ENCODE assay signal across 11 mouse cellular contexts in the genomic region with DNA sequence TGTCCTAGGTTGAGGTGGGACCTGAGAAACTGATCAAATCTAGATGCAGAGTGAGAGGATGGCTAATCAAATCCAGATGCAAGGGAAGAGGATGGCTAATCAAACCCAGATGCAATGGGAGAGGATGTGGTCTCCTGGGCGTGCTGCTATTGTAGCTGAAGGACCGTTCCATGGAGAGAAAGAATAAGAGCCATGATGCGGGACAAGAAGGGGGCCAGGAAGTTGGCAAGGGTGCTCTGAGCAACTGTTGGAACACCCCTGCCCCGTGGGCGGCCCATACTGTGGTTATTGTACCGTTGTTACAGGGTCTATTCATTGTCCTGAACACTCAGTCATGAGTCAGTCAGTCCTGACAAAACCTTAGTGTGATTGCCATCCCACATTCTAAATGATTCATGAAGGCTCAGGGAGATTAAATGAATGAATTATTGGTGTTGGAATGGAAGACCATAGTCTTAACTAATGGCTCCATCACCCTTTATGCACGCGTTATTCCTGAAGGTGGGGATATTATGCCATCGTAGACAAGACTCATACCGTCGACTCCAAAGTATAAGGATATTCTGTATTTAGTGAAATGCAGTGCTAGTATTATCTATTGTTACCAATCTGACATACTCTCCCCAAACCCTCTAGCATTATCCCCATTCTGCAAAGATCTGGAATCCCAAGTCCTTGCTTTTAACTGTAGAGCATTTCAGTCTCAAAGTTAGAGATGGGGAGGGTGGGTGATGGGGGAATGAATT. TPM values are rescaled to one million over a fixed set of nuclear protein-coding genes. Genes with fewer than 3 reads are reported as not detected.
A peak's percentile ranks its signal among the peaks of the same experiment; 100 is the strongest.
DNase-seq lines count a peak whose midpoint lies in the region; ATAC-seq and TF ChIP-seq lines count a peak whose summit lies in the region.
"Had no signal": no experiment of that assay in that cellular context is flagged by ENCODE, and none has a peak within 500 bp of the region (broad histone marks: within the 10 kb centered on the region; RNA-seq: fewer than 3 reads in every experiment).

No protein-coding gene starts in this region.

- H3K4me1 ChIP-seq in lung, embryonic 14.5 days (ENCODE audit: insufficient read depth) = no peaks in the 10 kb centered on the region
- H3K4me1 ChIP-seq in lung, adult 2 months (ENCODE audit: control insufficient read depth, insufficient read depth, low read length) = no peaks in the 10 kb centered on the region
- peaks cover 10% of the 10 kb centered on the region for H3K4me1 ChIP-seq in embryonic fibroblast, embryonic 13.5 days (ENCODE audit: control insufficient read depth, insufficient read depth, low read length)
- H3K4me1 ChIP-seq in neural tube, embryonic 15.5 days = no peaks in the 10 kb centered on the region
- H3K4me1 ChIP-seq: liver, embryonic 13.5 days had no signal

- no peak overlapping the region for H3K4me2 ChIP-seq in lung, embryonic 14.5 days
- peak overlapping the region; percentile 74 for H3K4me2 ChIP-seq in myocyte (ENCODE audit: low read depth)
- H3K4me2 ChIP-seq in neural tube, embryonic 15.5 days = no peak overlapping the region
- H3K4me2 ChIP-seq: liver, embryonic 13.5 days had no signal

- no peak overlapping the region for H3K4me3 ChIP-seq in lung, embryonic 14.5 days (ENCODE audit: low read depth, low read length)
- H3K4me3 ChIP-seq in lung, adult 2 months (replicated peaks; ENCODE audit: extremely low read depth, low read depth, low read length) = no peak overlapping the region
- H3K4me3 ChIP-seq in embryonic fibroblast, embryonic 13.5 days (ENCODE audit: insufficient read depth, low read length) = no peak overlapping the region
- H3K4me3 ChIP-seq in myocyte = no peak overlapping the region
- H3K4me3 ChIP-seq in neural tube, embryonic 15.5 days (replicated peaks) = no peak overlapping the region
- H3K4me3 ChIP-seq: liver, embryonic 13.5 days had no signal

- H3K9ac ChIP-seq in lung, embryonic 14.5 days = no peak overlapping the region
- H3K9ac ChIP-seq in neural tube, embryonic 15.5 days (replicated peaks) = no peak overlapping the region
- H3K9ac ChIP-seq: liver, embryonic 13.5 days had no signal

- no peaks in the 10 kb centered on the region for H3K27me3 ChIP-seq in lung, embryonic 14.5 days (ENCODE audit: insufficient read depth, low read length)
- no peaks in the 10 kb centered on the region for H3K27me3 ChIP-seq in myocyte (ENCODE audit: control insufficient read depth, insufficient read depth, insufficient read length)
- no peaks in the 10 kb centered on the region for H3K27me3 ChIP-seq in neural tube, embryonic 15.5 days (replicated peaks)
- H3K27me3 ChIP-seq: liver, embryonic 13.5 days had no signal

- peak; percentile 28 for DNase-seq in lung, embryonic 14.5 days
- no peak for DNase-seq in lung, adult 2 months
- peak; percentile 35 for DNase-seq in R1 (ENCODE audit: low read depth, low spot score)
- no peak for DNase-seq in layer of hippocampus, postnatal 25 days (ENCODE audit: extremely low spot score in 1 of 2, low spot score in 1 of 2)
- DNase-seq: cerebellum, postnatal 10 days; liver, embryonic 13.5 days; right cerebral cortex, postnatal 4 days had no signal

- no peak for TF ChIP-seq POLR2A in lung, adult 2 months (IDR thresholded peaks at IDR 0.05; ENCODE audit: borderline replicate concordance, extremely low read depth, low read depth, low read length)
- no peak for TF ChIP-seq POLR2A in embryonic fibroblast, embryonic 13.5 days (IDR thresholded peaks at IDR 0.05; ENCODE audit: low read depth, low read length)
- no peak for TF ChIP-seq POLR2A in myocyte (IDR thresholded peaks at IDR 0.05; ENCODE audit: insufficient read length, low read depth)

- H3K9me3 ChIP-seq in lung, embryonic 14.5 days (ENCODE audit: low read depth, low read length) = no peaks in the 10 kb centered on the region
- H3K9me3 ChIP-seq in neural tube, embryonic 15.5 days (replicated peaks) = no peaks in the 10 kb centered on the region
- H3K9me3 ChIP-seq: liver, embryonic 13.5 days had no signal

- H3K36me3 ChIP-seq in lung, embryonic 14.5 days (ENCODE audit: insufficient read depth) = no peaks in the 10 kb centered on the region
- no peaks in the 10 kb centered on the region for H3K36me3 ChIP-seq in myocyte (ENCODE audit: control insufficient read depth, insufficient read depth)
- H3K36me3 ChIP-seq in neural tube, embryonic 15.5 days = no peaks in the 10 kb centered on the region
- H3K36me3 ChIP-seq: liver, embryonic 13.5 days had no signal

- no peaks in the 10 kb centered on the region for H3K79me2 ChIP-seq in myocyte (ENCODE audit: control insufficient read depth, insufficient read depth)

- no peak overlapping the region for H3ac ChIP-seq in myocyte (ENCODE audit: control insufficient read depth, insufficient read length)

- H3K27ac ChIP-seq in lung, embryonic 14.5 days (ENCODE audit: low read depth) = no peak overlapping the region
- H3K27ac ChIP-seq in embryonic fibroblast, embryonic 13.5 days (ENCODE audit: insufficient read depth, low read length) = peak overlapping the region; percentile 58; the same call in 1 of the 2 replicates
- no peak overlapping the region for H3K27ac ChIP-seq in neural tube, embryonic 15.5 days (replicated peaks)
- H3K27ac ChIP-seq: liver, embryonic 13.5 days had no signal

- ATAC-seq in lung, embryonic 14.5 days (ENCODE audit: insufficient read depth) = no peak
- no peak for ATAC-seq in neural tube, embryonic 15.5 days (ENCODE audit: low FRiP score)
- ATAC-seq: inflammation-experienced regulatory T-cells, adult 6 months had no signal

- TF ChIP-seq CTCF in lung, embryonic 14.5 days (IDR thresholded peaks at IDR 0.05; ENCODE audit: low read depth) = peak; percentile 24; the same call in 1 of the 2 replicates
- no peak for TF ChIP-seq CTCF in lung, adult 2 months (IDR thresholded peaks at IDR 0.05; ENCODE audit: insufficient read depth, low read length)
- no peak for TF ChIP-seq CTCF in embryonic fibroblast, embryonic 13.5 days (IDR thresholded peaks at IDR 0.05; ENCODE audit: borderline replicate concordance, insufficient read depth, low read length)

- 83% methylated on average over 11 of the region's 11 CpGs for WGBS in lung, embryonic 14.5 days
- 80% methylated on average over 11 of the region's 11 CpGs for WGBS in lung, adult 2 months
- WGBS in neural tube, embryonic 15.5 days = 78% methylated on average over 11 of the region's 11 CpGs

TF ChIP-seq in myocyte, 11 proteins besides CTCF, POLR2A, EP300 and RAD21:
- peak in 1 of 3 experiments; percentile 48 for TF ChIP-seq MYOD1 (IDR thresholded peaks at IDR 0.05; ENCODE audit: control insufficient read depth in 1 of 3, insufficient read length in 2 of 3, low read depth in 2 of 3)
- TF ChIP-seq TCF12 (IDR thresholded peaks at IDR 0.05; ENCODE audit: insufficient read depth, poor library complexity, severe bottlenecking) = no peak

RNA-seq across cellular contexts. Expression of a gene that starts 59.2 kb away (rescaled TPM):
- polyA plus RNA-seq in lung, embryonic 14.5 days (2014; fragmentation: Nextera tagmentation; extraction: Ambion mirVana) = 42.9 and 43.8 TPM in 2 replicates
- polyA plus RNA-seq in lung, adult 2 months (2012; rRNA removed) = 0.40 TPM in 2 replicates
- polyA plus RNA-seq in embryonic fibroblast, embryonic 13.5 days (2011; ENCODE audit: insufficient read length, low read depth, missing spikeins) = 10.9 and 14.1 TPM in 2 replicates
- polyA plus RNA-seq in myocyte (2012; fragmentation: generic; extraction: Trizol) = 3.3 TPM
- total RNA-seq in layer of hippocampus, postnatal 25 days (2021) = under 1 TPM; 0.37 to 0.77 TPM
- 5.6 and 8.7 TPM in 2 replicates for polyA plus RNA-seq in neural tube, embryonic 15.5 days (2015; fragmentation: Nextera tagmentation; extraction: Ambion mirVana)

Comparison
In these comparisons a context has a peak if more than half of its experiments do, and no peak if none do; other contexts are left out.
1. DNase-seq: peak in lung, embryonic 14.5 days (single experiment) and R1 (single experiment); none in lung, adult 2 months (single experiment) and layer of hippocampus, postnatal 25 days (0 of 2).